Mouse (Mus musculus) cerebellum, postnatal 4 days (tissue): ENCODE data around the gene Cdkn2a.

Source experiments
- DNase-seq, 2 experiments: peaks; one replicate each; pipeline ENCODE4 v3.0.0; 2022; ENCODE audit warnings: low spot score in 2 of 2, mixed read lengths in 1 of 2

Gene Cdkn2a

DNA sequence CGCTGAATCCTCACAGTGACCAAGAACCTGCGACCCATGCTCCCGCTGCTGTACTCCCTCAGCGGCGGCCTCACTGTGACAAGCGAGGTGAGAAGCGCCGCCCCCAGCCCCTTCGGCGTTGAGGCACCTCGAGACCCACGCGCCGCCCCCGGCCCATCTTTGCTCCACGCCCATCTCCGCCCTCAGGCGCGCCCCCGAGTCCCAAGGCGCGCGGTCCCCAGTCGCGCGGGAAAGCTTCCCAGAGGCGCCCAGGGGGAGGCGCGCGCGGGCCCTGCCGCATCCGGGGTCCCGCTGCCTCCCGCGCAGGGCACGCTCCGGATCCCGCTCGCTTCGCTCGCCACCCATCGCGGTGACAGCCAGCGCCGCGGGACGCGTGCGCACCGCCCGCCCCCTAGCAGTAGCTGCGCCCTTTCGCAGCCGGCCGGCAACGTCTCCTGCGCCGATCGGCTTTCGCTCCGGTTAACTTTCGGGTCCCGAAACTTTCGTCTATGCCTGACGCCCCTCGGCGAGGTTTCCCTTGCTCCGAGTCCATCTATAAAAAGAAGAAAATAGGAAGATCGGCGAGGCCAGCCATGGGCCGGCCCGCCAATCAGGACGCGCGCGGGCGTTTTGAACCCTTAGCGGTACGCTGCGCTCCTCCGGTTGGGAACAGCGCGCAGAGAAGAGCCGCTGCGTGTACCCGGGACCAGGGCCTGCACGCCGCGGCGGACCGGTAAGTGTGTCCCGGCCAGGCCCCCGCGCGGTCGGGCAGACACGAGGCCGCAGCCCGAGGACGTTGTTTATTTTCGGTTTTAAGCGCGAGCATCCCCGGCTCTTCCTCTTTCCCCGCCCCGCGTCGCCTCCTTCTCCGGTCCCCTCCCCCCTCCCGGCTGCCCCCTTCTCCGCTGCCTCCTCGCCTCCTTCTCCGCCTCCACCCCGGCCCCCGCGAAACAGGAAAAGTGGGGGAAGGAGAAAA is at the start of gene Cdkn2a:
Gene Cdkn2a, minus strand, starts transcription at position 168 of the 955 bp plus-strand sequence.
- peak in 1 of 2 experiments; percentile 65 for DNase-seq

DNA sequence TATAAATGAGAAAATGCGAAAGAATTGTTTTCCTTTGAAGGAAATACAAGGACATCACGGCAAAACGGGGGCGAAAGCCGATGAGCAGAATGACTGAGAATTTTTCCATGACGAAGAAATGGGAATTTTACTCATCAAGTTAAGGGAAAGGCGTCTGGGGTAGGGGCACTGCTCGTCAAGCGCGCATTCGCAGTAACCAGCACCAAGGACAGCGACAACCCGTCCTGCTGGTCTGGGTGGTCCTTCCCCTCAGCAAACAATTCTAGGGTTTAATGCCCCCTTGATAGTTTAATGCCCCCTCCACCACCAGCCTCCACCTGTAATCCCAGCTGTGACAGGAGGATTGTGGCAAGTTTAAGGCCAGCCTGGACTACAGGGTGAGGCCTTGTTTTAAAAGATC is 19.0 kb upstream of the Cdkn2a start:
- no peak for DNase-seq

DNA sequence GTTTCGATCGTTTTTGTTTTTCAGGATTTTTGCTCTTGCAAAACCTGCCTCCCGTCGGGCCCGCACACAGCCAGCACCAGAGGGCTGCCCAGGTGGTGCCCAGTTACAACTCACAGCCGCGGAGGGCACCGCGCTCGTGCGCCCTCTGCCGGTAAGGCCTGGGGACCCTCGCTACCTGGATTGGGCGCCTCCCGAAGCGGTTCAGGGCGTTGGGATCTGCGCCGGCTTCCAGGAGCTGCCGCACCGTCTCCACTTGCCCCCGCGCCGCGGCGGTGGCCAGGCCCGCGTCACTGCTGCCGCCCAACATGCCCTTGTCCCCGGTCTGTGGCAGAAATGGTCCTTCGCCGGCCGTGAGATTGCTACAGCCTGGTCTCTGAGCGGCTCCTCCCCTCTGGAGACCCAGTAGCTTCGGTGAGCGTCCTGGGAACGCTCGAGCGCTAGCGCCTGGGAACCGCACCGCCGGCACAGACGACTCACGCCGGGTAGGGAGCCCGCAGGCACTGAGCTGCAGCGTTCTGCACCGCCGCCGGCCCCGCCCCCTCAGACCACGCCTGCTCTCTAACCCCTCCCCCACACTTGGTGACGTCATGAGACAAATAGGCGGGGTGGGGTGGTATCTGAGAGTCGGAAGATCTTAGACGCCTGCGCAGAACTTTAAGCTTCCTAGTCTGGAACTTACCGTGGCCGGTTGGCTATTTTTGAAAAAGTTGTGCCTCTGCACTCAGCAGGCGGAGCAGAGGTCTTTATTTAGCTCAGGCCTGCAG is 16.2 kb upstream of the Cdkn2a start, which contains the start of gene Cdkn2b:
Gene Cdkn2b, minus strand, starts transcription at position 549 of the 764 bp plus-strand sequence.
- DNase-seq: peak; percentile 54 to 74

DNA sequence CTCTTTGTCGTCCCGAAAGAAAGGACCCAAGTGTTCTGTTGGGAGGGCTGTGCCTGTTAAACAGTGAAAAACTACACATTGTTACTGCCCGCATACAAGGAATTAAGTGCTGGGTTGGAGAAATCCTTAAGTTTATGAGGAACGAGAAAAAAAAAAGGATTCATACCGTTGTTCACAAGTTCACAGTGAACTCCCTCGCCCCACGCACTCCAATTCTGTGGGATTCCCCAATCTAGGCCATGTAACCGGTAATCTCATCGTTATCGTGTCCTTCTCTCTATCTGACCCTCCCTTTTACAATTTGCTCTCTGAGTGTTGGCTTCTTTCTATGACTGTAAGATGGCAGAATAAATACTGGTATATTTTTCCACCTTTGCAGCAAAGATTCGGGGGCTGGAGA is 15.5 kb upstream of the Cdkn2a start:
- no peak for DNase-seq

DNA sequence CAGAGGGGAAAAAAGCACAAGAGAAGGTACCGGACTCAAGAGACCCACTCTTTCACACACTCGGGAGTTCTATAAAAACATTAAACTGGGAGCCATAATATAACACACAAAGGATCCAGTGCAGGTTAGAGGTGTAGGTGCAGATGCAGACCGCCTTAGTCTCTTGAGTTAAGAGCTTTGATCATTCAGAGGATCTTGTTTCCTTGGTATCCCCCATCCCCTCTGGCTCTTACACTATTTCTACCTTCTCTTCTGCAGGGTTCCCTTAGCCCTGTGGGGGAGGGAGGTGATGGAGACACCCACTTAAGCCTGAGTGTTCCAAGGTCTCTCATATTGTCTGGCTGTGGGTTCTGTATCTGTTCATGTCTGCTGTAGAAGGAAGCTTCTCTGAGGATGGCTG is 13.5 kb upstream of the Cdkn2a start:
- DNase-seq: no peak

DNA sequence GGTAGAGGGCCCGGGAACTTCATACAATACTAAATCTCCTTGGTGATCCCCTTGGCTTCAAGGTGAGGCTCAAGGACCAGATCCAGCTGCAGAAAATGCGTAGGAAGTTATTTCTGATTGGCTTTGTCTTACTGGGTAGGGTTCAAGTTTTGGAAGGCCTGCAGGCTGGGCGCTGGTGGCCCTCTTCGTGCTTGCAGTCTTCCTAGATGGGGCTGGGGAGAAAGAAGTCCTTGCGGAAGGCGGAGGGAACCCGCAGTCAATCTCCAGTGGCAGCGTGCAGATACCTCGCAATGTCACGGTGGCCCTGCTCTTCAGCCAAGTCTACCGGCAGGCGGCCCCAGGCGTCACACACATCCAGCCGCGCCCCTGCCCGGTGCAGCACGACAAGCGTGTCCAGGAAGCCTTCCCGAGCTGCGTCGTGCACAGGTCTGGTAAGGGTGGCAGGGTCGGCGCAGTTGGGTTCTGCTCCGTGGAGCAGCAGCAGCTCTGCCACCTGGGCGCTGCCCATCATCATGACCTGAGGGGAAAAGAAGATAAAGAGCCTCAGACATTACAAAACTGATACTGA is 12.4 kb upstream of the Cdkn2a start:
- no peak for DNase-seq

DNA sequence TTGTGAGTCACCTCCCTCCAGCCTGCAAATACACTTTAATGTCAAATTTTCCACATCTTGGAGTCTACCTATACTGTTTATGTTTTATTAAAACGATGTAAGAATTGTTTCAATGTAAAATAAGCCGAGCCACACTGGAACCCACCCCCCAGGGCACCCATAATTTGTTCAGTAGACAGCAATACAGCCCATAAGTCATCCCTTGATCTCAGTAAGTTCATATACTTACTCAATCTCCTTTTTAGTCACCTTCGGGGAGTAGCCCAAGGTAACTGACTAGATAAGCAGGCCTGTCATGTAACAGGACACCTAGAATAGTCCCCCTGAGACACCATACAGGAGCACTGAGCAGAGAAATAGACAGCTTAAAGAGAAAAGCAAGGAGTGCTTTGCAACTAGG is 11.2 kb upstream of the Cdkn2a start:
- DNase-seq: no peak

DNA sequence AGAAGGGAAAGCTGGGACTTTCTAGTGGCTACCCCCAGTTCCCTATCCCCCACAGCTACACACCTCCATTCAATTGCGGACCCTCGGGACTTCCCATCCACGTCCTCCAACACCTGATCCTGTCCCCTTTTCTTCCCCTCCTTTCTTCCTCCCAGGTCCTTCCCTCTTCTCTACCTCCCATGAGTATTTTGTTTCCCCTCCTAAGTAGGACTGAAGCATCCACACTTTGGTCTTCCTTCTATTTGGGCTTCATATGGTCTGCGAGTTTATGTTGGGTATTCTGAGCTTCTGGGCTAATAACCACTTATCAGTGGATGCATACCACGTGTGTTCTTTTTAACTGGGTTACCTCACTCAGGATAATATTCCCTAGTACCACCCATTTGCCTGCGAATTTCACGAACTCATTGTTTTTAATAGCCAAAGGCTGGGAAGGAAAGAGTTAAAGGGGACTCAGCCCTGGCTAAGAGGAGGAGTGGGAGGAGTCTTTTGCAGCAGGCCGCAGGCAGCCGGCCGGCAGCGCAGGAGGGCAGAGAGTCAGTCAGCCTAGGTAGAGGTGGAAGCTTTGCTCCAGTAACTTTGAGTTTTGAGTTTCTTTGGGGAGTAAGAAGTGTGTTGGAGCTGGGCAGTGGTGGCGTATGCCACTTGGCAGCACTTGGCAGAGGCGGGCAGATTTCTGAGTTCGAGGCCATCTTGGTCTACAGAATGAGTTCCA is 9.0 kb upstream of the Cdkn2a start:
- no peak for DNase-seq

DNA sequence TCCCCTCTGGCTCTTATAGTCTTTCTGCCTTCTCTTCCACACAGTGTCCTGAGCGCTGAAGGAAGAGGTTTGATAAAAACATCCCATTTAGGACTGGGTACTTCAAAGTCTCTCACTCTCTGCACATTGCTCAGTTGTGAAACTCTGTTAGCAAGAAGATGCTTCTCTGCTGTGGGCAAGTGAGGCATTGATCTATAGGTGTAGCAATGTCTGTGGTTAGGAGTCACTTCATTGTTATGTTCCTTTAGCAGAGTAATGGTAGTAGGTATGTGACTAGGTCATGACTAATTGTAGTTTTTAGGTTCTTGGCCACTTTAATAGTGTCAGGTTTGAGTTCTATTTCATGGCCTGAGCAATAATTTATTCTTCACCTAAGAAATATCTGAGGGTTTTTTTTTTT is 7.7 kb upstream of the Cdkn2a start:
- no peak for DNase-seq

DNA sequence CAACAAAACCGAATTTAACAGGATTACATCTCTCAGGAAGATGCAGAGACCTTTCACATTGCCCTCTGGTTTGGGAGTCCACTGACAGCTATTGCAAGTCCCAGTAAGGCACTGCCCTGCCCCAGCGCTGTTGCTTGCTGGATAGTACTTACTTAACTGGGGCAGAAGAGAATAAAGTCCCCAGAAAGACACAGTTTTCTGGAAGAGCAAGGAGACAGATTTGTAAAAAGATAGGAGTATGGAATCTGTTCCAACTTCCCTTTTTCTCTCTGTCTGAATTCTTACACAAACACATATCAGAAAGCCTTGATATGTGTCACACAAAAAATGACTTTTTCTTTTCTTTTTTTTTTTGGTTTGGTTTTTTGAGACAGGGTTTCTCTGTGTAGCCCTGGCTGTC is 5.3 kb upstream of the Cdkn2a start:
- no peak for DNase-seq

DNA sequence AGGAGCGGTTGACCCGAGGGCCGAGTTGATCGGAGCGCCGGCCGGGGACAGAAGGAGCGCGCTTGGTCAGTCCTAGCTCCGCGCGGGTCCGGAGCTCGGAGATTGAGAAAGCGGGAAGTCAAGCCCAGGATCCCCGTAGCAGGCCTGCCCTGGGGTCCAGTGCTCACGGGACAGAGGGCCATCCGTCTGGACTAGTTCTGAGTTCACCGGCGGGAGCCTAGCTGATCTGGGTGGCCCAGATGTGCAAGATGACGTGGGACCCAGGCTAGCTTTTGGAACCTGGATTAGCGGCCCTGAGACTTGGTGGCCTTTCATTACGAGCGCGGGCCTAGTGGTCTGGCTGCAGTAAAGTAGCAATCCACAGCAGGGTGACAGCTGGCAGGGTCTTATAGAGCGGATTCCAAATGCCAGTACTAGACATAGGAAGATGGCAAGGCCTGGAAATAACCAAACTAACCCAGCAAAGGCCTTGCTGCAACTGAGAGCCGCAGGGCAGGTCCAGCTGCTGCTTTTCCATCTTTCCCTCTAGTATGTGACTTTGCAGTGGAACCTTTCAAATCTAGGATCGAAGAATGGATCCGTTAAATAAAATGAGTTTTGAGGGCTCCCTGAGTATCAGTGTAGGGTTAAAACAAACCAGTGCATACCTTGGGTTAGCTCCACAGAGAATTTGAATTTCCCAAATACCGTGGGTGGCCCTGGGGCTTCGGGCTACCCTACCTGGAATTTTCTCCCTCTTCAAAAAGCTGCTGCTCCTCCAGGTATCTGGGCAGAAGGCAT is 1.2 kb upstream of the Cdkn2a start:
- DNase-seq: no peak

DNA sequence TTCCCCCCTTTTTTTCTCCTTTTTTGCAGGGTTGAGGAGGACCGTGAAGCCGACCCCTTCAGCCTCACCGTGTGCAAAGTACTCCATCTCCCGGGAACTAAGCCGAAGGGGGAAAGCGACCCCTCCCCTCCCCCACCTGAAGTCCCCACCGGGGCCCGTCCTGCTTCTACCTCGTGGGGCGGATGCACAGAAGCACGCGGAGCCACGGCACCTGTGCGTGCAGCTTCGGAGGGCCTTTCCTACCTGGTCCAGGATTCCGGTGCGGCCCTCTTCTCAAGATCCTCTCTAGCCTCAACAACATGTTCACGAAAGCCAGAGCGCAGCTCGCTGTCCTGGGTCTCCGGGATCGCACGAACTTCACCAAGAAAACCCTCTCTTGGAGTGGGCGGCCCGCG is 365 bp downstream of the Cdkn2a start:
- no peak for DNase-seq

DNA sequence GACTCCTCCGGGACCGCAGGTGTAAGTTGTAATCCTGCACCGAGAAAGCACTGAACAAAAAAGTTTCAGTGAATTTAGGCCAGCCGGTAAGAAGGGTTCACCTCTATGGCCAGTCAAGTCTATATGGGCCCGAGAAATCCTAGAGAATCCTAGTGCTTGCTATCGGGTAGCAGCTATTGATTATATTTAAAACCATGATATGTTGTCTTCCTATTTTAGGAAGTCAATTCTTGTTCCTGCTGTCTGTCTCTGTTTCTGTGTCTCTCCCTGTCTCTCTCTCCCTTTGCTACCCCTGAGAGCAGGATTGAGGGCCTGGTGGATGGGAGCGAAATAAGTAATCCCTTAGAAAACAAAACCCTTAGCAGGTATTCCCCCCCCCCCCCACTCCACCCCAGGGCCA is 937 bp downstream of the Cdkn2a start:
- no peak for DNase-seq

DNA sequence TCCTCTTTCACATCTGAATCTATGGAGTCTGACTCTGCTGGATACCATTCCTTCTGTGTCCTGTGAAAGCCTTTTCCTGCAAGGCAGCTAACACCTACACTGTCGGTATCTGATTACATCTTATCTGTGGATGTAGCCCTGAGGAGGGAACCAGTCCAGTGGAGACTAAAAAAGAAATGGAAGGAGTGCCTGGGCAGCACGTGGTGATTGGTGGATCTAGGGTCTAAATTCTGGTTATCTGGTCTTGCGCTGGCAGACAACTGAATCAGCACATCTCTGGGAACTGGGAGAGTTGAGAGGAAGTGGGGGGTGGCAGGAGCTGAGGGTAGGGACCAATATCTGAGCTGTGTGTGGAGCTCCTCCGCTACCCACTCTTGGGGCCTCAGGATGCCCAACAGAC is 5.4 kb downstream of the Cdkn2a start:
- DNase-seq: no peak

DNA sequence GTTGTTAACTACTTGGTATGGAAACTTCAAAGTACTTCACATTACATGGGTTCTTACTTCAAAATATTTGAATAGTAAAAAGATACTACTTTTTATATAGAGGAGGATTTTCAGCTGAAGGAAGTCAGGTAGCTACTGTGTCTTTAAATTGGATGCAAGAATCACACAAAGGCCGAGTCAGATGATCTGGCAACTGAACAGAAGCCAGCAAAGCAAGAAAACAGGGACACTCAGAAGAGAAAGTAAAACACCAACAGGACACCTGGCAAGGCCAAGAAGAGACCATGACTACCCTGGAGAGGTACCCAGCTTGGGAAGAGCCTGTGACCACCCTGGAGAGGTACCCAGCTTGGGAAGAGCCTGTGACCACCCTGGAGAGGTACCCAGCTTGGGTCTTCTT is 7.9 kb downstream of the Cdkn2a start:
- no peak for DNase-seq

DNA sequence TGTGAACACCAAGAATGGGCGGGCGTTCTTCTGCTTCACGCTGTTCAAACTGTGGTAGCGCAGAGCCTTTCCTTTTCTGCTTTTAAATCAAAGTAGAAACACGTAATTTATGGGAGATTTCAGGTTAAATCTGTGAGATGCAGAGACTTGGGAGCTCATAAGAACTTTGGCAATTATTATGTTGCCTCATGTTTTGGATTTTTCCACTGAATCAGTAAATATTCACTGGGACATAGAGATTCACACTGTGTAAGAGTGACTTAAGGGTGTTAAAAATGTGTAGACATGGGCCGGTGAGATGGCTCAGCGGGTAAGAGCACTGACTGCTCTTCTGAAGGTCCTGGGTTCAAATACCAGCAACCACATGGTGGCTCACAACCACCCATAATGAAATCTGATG is 8.8 kb downstream of the Cdkn2a start:
- DNase-seq: no peak

DNA sequence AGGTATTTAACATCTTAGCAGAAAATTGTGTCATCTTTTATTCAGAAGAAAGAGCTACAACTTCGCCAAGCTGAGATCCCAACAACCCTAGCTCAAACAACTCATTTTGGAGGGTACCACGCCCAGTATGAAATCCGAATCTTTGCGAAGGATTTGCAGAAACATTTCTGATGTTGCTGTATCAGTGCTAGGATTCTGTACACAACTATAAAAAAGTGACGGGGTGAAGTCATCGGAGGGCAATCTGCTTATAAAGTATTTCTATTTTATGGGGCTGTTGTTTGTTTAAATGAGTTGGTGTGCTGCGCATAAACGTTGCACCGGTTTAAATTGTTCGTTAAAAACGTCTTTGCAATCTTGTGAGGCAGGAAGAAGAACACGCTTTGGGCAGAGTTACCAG is 11.8 kb downstream of the Cdkn2a start:
- no peak for DNase-seq

DNA sequence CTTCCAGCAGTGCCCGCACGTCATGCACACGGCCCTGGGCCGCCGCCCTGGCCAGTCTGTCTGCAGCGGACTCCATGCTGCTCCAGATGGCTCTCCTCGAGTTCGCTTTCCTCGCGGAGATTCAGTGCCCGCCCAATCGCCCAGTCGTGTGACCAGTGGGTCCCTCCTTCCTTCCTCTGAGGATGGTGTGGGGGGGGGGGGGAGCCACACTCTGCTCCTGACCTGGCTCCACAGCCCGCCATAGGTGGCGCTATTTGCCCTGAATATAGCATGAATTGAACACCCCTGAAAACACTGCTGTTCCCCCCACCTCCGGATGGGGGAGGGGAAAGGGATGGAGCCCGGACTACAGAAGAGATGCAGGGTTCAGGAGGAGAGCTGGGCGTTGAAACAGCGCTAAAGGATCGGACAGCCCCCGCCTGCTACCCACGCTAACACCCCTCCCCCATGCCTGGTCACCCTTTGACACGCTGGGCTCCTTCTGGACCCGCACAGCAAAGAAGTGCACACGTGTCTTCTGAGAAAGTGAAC is 12.4 kb downstream of the Cdkn2a start:
- DNase-seq: no peak

DNA sequence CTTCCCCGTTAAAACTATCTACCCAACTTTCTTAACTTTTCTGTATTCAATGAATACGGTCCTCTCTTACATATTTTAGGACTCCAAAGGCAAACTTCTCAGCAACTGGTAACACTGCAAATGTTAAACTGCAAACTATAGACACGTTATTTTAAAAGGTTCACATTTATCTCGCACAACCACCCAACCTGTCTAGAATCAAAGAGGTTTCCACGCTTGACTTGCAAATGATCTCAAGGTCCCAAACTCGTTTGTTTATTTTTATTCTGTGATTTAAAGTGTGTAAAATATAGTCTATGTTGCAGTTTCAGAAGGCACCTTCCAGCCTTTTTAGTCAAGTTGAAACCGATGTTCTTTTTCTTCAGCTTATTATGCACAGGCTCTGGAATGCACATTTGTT is 13.2 kb downstream of the Cdkn2a start:
- no peak for DNase-seq

DNA sequence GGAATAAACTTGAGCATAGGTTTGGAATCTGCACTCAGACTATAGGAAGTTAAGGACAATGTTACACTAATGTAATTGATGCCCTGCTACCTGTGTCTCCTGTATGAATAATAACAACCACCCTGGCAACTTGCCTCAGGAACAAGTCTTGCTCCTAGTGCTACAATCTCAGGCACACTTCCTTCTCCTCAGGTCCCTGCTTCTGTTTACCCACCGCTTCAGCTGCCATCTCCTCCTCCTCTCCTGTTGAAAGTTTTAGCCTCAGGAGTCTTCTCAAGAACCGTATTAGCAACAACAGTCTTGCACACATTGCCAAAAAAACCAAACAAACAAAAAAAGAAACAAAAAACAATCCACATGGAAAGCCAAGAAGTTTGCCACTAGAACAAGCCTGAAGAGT is 14.8 kb downstream of the Cdkn2a start:
- no peak for DNase-seq
